Mouse (Mus musculus) thymus, postnatal 0 days (tissue): ENCODE measurements around the gene Hdhd5. TPM values are rescaled to one million over a fixed set of nuclear protein-coding genes. Genes with fewer than 3 reads are reported as not detected.

Experiments used
- DNase-seq: peaks from one replicate; pipeline ENCODE4 v3.0.0-alpha.2; 2015; ENCODE audit warnings: low spot score
- polyA plus RNA-seq: library from polyadenylated mRNA; unstranded; fragments of >200 nt; fragmentation: Nextera tagmentation; extraction: Ambion mirVana; gene quantifications from 2 replicates; pipeline ENCODE4 v1.2.1, GENCODE M21; 2015

The Hdhd5 gene
- polyA plus RNA-seq, 1 experiment from 2014 or later: 48.3 TPM

- no peak for DNase-seq
Measured at GRCm38 (mm10) chr6:120536337-120536736, 5.2 kb upstream of the Hdhd5 start.

- DNase-seq: no peak
Measured at GRCm38 (mm10) chr6:120532594-120532993, 1.5 kb upstream of the Hdhd5 start.

GRCm38 (mm10) chr6:120529123-120529522, 2.0 kb downstream of the Hdhd5 start:
- DNase-seq: peak; percentile 78

GRCm38 (mm10) chr6:120524796-120525195, 6.3 kb downstream of the Hdhd5 start:
- DNase-seq: no peak

- DNase-seq: no peak
Measured at GRCm38 (mm10) chr6:120519647-120520046, 11.5 kb downstream of the Hdhd5 start.

GRCm38 (mm10) chr6:120517311-120517710, 13.8 kb downstream of the Hdhd5 start:
- DNase-seq: no peak

- DNase-seq: no peak
Measured at GRCm38 (mm10) chr6:120516879-120517278, 14.2 kb downstream of the Hdhd5 start.

GRCm38 (mm10) chr6:120516422-120516821, 14.7 kb downstream of the Hdhd5 start:
- DNase-seq: no peak

GRCm38 (mm10) chr6:120511212-120511611, 19.9 kb downstream of the Hdhd5 start:
- DNase-seq: no peak

- no peak for DNase-seq
Measured at GRCm38 (mm10) chr6:120510425-120510824, 20.7 kb downstream of the Hdhd5 start.

GRCm38 (mm10) chr6:120509975-120510374, 21.1 kb downstream of the Hdhd5 start:
- DNase-seq: no peak

- no peak for DNase-seq
Measured at GRCm38 (mm10) chr6:120508645-120509044, 22.5 kb downstream of the Hdhd5 start.

- DNase-seq: no peak
Measured at GRCm38 (mm10) chr6:120505531-120505930, 25.6 kb downstream of the Hdhd5 start.

GRCm38 (mm10) chr6:120504051-120504450, 27.1 kb downstream of the Hdhd5 start:
- DNase-seq: no peak

GRCm38 (mm10) chr6:120496544-120496943, 34.6 kb downstream of the Hdhd5 start:
- DNase-seq: no peak

- peak; percentile 35 for DNase-seq
Measured at GRCm38 (mm10) chr6:120493374-120494181, 37.5 kb downstream of the Hdhd5 start, which contains the start of gene Tmem121b. Gene Tmem121b (minus strand): TSS chr6:120493807.

- DNase-seq: no peak
Measured at GRCm38 (mm10) chr6:120492499-120493373, 38.4 kb downstream of the Hdhd5 start.

- DNase-seq: no peak
Measured at GRCm38 (mm10) chr6:120491862-120492498, 39.1 kb downstream of the Hdhd5 start.

- DNase-seq: no peak
Measured at GRCm38 (mm10) chr6:120491064-120491463, 40.1 kb downstream of the Hdhd5 start.

- DNase-seq: no peak
Measured at GRCm38 (mm10) chr6:120489461-120489860, 41.7 kb downstream of the Hdhd5 start.

GRCm38 (mm10) chr6:120488647-120489046, 42.5 kb downstream of the Hdhd5 start:
- no peak for DNase-seq

- peak; percentile 77 for DNase-seq
Measured at GRCm38 (mm10) chr6:120486051-120486510, 45.0 kb downstream of the Hdhd5 start.
